In the genomic region with DNA sequence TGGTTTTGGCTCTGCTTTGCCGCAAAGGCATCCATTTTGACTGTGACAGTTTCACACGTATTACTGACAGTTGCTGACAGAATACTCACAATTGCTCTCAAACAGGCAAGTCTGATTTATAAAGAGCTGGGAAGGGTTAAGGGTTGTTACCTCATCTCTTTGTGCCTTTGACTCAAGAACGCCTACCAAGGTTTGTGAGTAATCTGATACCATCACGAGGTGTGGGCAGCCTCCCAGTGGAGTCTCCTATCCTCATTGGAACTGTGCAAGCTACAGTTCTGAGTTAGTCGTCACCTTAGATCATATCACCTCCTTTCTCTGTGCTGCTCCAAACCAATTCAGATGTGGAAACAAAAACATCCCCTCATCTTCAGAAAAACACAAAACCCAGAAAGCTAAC, we compare ENCODE assay signal across 15 mouse cellular contexts. TPM values are rescaled to one million over a fixed set of nuclear protein-coding genes. Genes with fewer than 3 reads are reported as not detected.
"Had no signal": no experiment of that assay in that cellular context is flagged by ENCODE, and none has a peak within 500 bp of the region (broad histone marks: within the 10 kb centered on the region; RNA-seq: fewer than 3 reads in every experiment).

No protein-coding gene starts in this region.

- H3K27ac ChIP-seq: kidney, postnatal 0 days; liver, embryonic 15.5 days; neural tube, embryonic 12.5 days; stomach, embryonic 15.5 days had no signal

- H3K4me1 ChIP-seq: liver, embryonic 15.5 days; neural tube, embryonic 12.5 days; stomach, embryonic 15.5 days had no signal

- ATAC-seq: lung, postnatal 0 days had no signal

- H3K4me3 ChIP-seq: liver, embryonic 15.5 days; myocyte; neural tube, embryonic 12.5 days; stomach, embryonic 15.5 days had no signal

- H3K36me3 ChIP-seq: liver, embryonic 15.5 days; neural tube, embryonic 12.5 days; stomach, embryonic 15.5 days had no signal

- H3K27me3 ChIP-seq: liver, embryonic 15.5 days; neural tube, embryonic 12.5 days; stomach, embryonic 15.5 days had no signal

- H3K9me3 ChIP-seq: liver, embryonic 15.5 days; neural tube, embryonic 12.5 days; stomach, embryonic 15.5 days had no signal

- DNase-seq: kidney, adult 8-10 months; kidney, postnatal 36 days; lung, adult 2 months; lung, postnatal 36 days; midbrain, embryonic 14.5 days; retina, postnatal 1 day; right cerebral cortex, postnatal 4 days; thymus, adult 2 months; thymus, postnatal 25 days had no signal

RNA-seq across cellular contexts. Expression of gene Ly86, which starts 42.1 kb away (rescaled TPM):
- polyA plus RNA-seq: myocyte had no signal
